Mouse (Mus musculus) ovary, adult 18-20 months (tissue): ENCODE measurements around the gene Esr1.
"Not testable (repeated sequence)": the region's sequence is repeated elsewhere in the genome, so short reads cannot be mapped to it uniquely, and the experiment has no call there.

Source experiments
- DNase-seq: peaks from one replicate; pipeline ENCODE4 v3.0.0; 2022; ENCODE audit warnings: low spot score, mixed read lengths

The Esr1 gene

GRCm38 (mm10) chr10:4620596-4621504 lies 9.5 kb downstream of the Esr1 start:
- DNase-seq = peak; percentile 68

- peak; percentile 45 for DNase-seq
Observed at GRCm38 (mm10) chr10:4621505-4621815, 10.1 kb downstream of the Esr1 start.

- no peak for DNase-seq
Observed at GRCm38 (mm10) chr10:4623319-4623718, 11.9 kb downstream of the Esr1 start.

GRCm38 (mm10) chr10:4624581-4624980 lies 13.2 kb downstream of the Esr1 start:
- no peak for DNase-seq

- DNase-seq = no peak
Observed at GRCm38 (mm10) chr10:4625300-4625699, 13.9 kb downstream of the Esr1 start.

GRCm38 (mm10) chr10:4626432-4626831 lies 15.0 kb downstream of the Esr1 start:
- DNase-seq = no peak

GRCm38 (mm10) chr10:4626996-4627395 lies 15.6 kb downstream of the Esr1 start:
- no peak for DNase-seq

GRCm38 (mm10) chr10:4627415-4627814 lies 16.0 kb downstream of the Esr1 start:
- DNase-seq = no peak

GRCm38 (mm10) chr10:4629314-4629713 lies 17.9 kb downstream of the Esr1 start:
- no peak for DNase-seq

GRCm38 (mm10) chr10:4632211-4632704 lies 20.9 kb downstream of the Esr1 start:
- DNase-seq = no peak

GRCm38 (mm10) chr10:4633287-4634030 lies 22.1 kb downstream of the Esr1 start:
- no peak for DNase-seq

- DNase-seq = no peak
Observed at GRCm38 (mm10) chr10:4635740-4636139, 24.3 kb downstream of the Esr1 start.

GRCm38 (mm10) chr10:4646074-4646473 lies 34.7 kb downstream of the Esr1 start:
- DNase-seq = no peak

GRCm38 (mm10) chr10:4646851-4647250 lies 35.5 kb downstream of the Esr1 start:
- DNase-seq = no peak

- DNase-seq = no peak
Observed at GRCm38 (mm10) chr10:4665380-4665779, 54.0 kb downstream of the Esr1 start.

- DNase-seq = no peak
Observed at GRCm38 (mm10) chr10:4667006-4667405, 55.6 kb downstream of the Esr1 start.

- no peak for DNase-seq
Observed at GRCm38 (mm10) chr10:4670053-4670452, 58.7 kb downstream of the Esr1 start.

GRCm38 (mm10) chr10:4671876-4672275 lies 60.5 kb downstream of the Esr1 start:
- DNase-seq = no peak

GRCm38 (mm10) chr10:4673311-4673816 lies 62.0 kb downstream of the Esr1 start:
- DNase-seq = no peak

- not testable (repeated sequence) for DNase-seq
Observed at GRCm38 (mm10) chr10:4674983-4675592, 63.7 kb downstream of the Esr1 start.

- peak; percentile 52 for DNase-seq
Observed at GRCm38 (mm10) chr10:4683106-4683505, 71.7 kb downstream of the Esr1 start.

GRCm38 (mm10) chr10:4683711-4684265 lies 72.4 kb downstream of the Esr1 start:
- no peak for DNase-seq
